Mouse (Mus musculus): Measurements from ENCODE around the gene Ear10. TPM values are rescaled to one million over a fixed set of nuclear protein-coding genes. Genes with fewer than 3 reads are reported as not detected.
"Not testable (repeated sequence)": the region's sequence is repeated elsewhere in the genome, so short reads cannot be mapped to it uniquely, and the experiment has no call there.

Ear10 gene
- polyA plus RNA-seq, 1 experiment = not detected

DNA sequence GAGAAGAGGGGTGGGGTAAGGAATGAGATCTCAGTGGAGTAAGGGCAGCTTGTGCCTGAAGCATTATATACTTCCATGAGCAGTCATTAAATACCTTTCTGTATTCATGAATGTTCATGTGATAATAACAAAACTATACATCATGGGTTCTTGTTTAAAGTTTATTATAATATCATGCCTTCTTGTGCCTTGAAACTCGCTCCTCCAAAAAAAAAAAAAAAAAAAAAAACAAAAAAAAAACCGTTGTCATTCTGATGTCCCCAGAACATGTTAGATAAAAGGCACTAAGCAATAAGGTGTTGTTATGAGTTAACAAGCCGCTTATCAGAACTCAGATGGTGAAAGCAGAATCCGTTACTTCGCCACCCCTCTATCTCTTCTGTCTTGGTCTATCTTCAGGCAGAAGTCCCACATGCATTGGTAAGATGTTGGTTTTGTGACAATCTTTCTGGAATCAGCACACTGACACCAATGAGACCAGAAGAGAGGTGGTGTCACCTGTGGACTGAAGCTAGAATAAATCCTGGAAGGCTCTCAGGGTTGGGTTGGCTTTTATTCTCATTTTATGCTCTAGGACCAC is 43.3 kb downstream of the Ear10 start:
- H3K27me3 ChIP-seq (ENCODE audit: control insufficient read depth, insufficient read depth, low read length); H3K4me1 ChIP-seq (ENCODE audit: control insufficient read depth, insufficient read depth, low read length); H3K4me3 ChIP-seq (replicated peaks; ENCODE audit: insufficient read depth, low read depth, low read length); DNase-seq; H3K27ac ChIP-seq (ENCODE audit: insufficient read depth, low read length): not testable (repeated sequence)
- WGBS = 85% methylated on average over 5 of the region's 5 CpGs

DNA sequence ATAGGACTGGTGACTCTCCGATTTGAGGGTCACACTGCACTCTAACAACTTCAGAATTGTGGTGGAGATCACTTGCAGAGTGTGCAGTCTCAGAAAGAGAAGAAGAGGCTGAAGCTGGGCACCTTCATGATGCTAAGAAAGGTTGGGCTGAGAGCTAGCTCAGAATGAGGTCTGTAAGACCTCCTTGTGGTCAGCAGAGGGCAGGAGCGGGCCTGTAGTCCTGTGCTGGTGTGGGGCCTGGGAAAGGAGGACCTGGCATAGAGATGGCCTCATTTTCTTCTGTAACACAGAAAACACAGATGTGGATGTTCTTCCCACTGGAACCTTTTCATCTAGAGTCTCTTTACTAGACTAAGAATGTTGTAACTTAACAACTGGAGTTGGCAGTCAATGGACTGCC is 45.6 kb downstream of the Ear10 start:
- H3K4me1 ChIP-seq (ENCODE audit: control insufficient read depth, insufficient read depth, low read length); H3K27ac ChIP-seq (ENCODE audit: insufficient read depth, low read length); H3K4me3 ChIP-seq (replicated peaks; ENCODE audit: insufficient read depth, low read depth, low read length); H3K27me3 ChIP-seq (ENCODE audit: control insufficient read depth, insufficient read depth, low read length); DNase-seq: not testable (repeated sequence)
- 61% methylated on average over 1 of the region's 2 CpGs for WGBS

GRCm38 (mm10) chr14:43875417-43875816 is 47.9 kb downstream of the Ear10 start, which contains the start of gene Ear1:
Ear1 (minus strand) TSS chr14:43875517.
- not testable (repeated sequence) for H3K27ac ChIP-seq (ENCODE audit: insufficient read depth, low read length); H3K4me3 ChIP-seq (replicated peaks; ENCODE audit: insufficient read depth, low read depth, low read length); H3K27me3 ChIP-seq (ENCODE audit: control insufficient read depth, insufficient read depth, low read length); H3K4me1 ChIP-seq (ENCODE audit: control insufficient read depth, insufficient read depth, low read length); DNase-seq
- 88% methylated on average over 3 of the region's 3 CpGs for WGBS

DNA sequence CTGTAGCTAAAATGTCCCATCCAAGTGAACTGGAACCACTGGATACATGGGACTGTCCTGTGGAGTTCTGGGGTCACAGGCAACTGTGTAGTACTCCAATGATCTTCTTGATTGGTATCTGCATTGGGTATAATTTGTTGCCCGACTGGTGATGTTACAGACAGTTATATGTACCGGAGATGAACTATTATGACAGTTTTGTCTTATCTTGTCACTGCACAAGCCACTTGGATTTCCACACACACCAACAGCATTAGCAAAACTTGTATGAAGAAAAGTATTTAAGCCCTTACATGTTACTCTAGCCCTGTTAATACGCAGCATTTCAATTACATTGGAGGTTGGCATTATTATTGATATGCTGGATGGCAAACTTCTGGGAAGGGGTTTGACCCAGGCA is 48.5 kb downstream of the Ear10 start:
- WGBS = 88% methylated on average over 3 of the region's 3 CpGs

More for the DNA sequence above, 48.5 kb downstream of the Ear10 start:
- not testable (repeated sequence) for DNase-seq; H3K4me1 ChIP-seq (ENCODE audit: control insufficient read depth, insufficient read depth, low read length); H3K27ac ChIP-seq (ENCODE audit: insufficient read depth, low read length); H3K27me3 ChIP-seq (ENCODE audit: control insufficient read depth, insufficient read depth, low read length); H3K4me3 ChIP-seq (replicated peaks; ENCODE audit: insufficient read depth, low read depth, low read length)

Other genes starting within 250 kb of the Ear10 start
- not detected in 2 replicates for gene Gm8165, start 246.4 kb downstream of the Ear10 start, polyA plus RNA-seq (2012; rRNA removed)
- gene Gm7324, start 225.7 kb downstream of the Ear10 start, polyA plus RNA-seq (2012; rRNA removed) = 0.10 and 0.46 TPM in 2 replicates
- not detected in 2 replicates for gene Gm16506, start 196.1 kb downstream of the Ear10 start, polyA plus RNA-seq (2012; rRNA removed)
- gene Gm6526, start 175.7 kb downstream of the Ear10 start, polyA plus RNA-seq (2012; rRNA removed) = not detected in 2 replicates
- gene Gm8180, start 138.8 kb downstream of the Ear10 start, polyA plus RNA-seq (2012; rRNA removed) = not detected in 2 replicates
- gene Ear1, start 48.0 kb downstream of the Ear10 start, polyA plus RNA-seq (2012; rRNA removed) = not detected in 2 replicates
- 0.15 and 0.16 TPM in 2 replicates for gene Gm8113, start 1.8 kb upstream of the Ear10 start, polyA plus RNA-seq (2012; rRNA removed)
- not detected in 2 replicates for gene Ang5, start 33.5 kb upstream of the Ear10 start, polyA plus RNA-seq (2012; rRNA removed)
- not detected in 2 replicates for gene Ang6, start 78.7 kb upstream of the Ear10 start, polyA plus RNA-seq (2012; rRNA removed)
- 0.33 and 0.44 TPM in 2 replicates for gene Ear2, start 179.1 kb upstream of the Ear10 start, polyA plus RNA-seq (2012; rRNA removed)
- not detected in 2 replicates for gene Gm3327, start 200.3 kb upstream of the Ear10 start, polyA plus RNA-seq (2012; rRNA removed)